In the genomic region with DNA sequence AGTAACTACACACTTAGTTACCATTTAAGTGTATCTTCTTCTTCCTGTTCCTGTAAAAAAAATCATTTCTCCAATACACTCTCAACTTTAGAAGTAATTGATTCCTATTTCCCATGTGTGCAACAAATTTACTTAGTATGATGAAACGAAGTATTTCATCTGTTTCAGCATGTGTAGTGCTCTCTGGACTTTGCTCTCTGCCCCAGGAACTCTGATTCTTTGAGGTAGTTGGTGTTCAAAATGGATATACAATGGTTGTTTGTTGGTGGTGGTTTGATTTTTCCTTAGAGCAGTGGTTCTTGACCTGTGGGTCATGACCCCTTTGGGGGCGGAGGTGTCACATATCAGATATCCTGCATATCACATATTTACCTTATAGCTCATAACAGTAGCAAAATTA, we compare ENCODE assay signal across 18 mouse cellular contexts.
"Had no signal": no experiment of that assay in that cellular context is flagged by ENCODE, and none has a peak within 500 bp of the region (broad histone marks: within the 10 kb centered on the region; RNA-seq: fewer than 3 reads in every experiment).

No protein-coding gene starts in this region.

- H3K36me3 ChIP-seq: stomach, embryonic 15.5 days had no signal

- H3K4me2 ChIP-seq: hindbrain, embryonic 14.5 days; kidney, embryonic 15.5 days; limb, embryonic 13.5 days; liver, embryonic 15.5 days; midbrain, embryonic 11.5 days; stomach, embryonic 15.5 days had no signal

- H3K27me3 ChIP-seq: kidney, embryonic 15.5 days; limb, embryonic 13.5 days; liver, embryonic 15.5 days; stomach, embryonic 15.5 days had no signal

- H3K9me3 ChIP-seq: kidney, embryonic 15.5 days; limb, embryonic 10.5 days; limb, embryonic 13.5 days; liver, embryonic 15.5 days; stomach, embryonic 15.5 days had no signal

- H3K9ac ChIP-seq: hindbrain, embryonic 14.5 days; kidney, embryonic 15.5 days; limb, embryonic 13.5 days; liver, embryonic 15.5 days; stomach, embryonic 15.5 days had no signal

- H3K27ac ChIP-seq: hindbrain, embryonic 14.5 days; hindbrain, postnatal 0 days; kidney, embryonic 15.5 days; limb, embryonic 10.5 days; limb, embryonic 13.5 days had no signal

- H3K4me1 ChIP-seq: limb, embryonic 10.5 days; stomach, embryonic 15.5 days had no signal

- ATAC-seq: hindbrain, postnatal 0 days had no signal

- H3K4me3 ChIP-seq: kidney, embryonic 15.5 days; limb, embryonic 10.5 days; limb, embryonic 13.5 days; liver, embryonic 15.5 days; stomach, embryonic 15.5 days had no signal

- DNase-seq: kidney, postnatal 25 days; liver; lung, adult 2 months; lung, postnatal 14 days; lung, postnatal 4 days; midbrain, embryonic 14.5 days; right cerebral cortex, postnatal 14 days; right cerebral cortex, postnatal 4 days; spleen, adult 18-20 months; thymus, postnatal 25 days had no signal
